Mouse (Mus musculus) CD4-positive, CD25-positive, alpha-beta regulatory T cell, adult 4 months (primary cell): ENCODE measurements around the gene Thrb. TPM values are rescaled to one million over a fixed set of nuclear protein-coding genes. Genes with fewer than 3 reads are reported as not detected.

Experiments used
- ATAC-seq: one replicate; pipeline ENCODE4 v1.8.0; 2017
- polyA plus RNA-seq, 2 experiments: library from polyadenylated mRNA; unstranded; fragments of 100-300 nt; shearing (Covaris generic); gene quantifications; one replicate each; pipeline ENCODE4 v1.2.1; 2017

Gene Thrb
- polyA plus RNA-seq, 2 experiments from 2014 or later = 3.0 to 3.5 TPM

DNA sequence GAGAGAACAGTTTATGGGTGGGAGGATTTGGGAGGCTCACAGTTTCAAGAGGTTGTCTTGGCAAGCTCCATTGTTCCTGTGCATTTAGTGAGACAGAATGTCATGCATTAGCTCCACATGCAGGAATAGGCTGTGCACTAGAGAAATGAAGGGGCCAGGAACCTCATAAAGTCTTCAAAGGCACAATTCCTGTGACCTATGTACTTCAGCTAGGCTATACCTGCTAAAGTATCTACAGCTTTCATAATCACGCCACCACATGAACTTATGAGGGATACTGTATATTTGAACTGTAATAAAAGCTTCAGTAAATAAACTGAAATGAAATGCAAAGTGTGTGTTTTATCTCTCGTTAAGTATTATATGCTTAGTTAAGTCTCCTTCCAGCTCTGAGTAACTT, 59.4 kb downstream of the Thrb start:
- no peak for ATAC-seq

DNA sequence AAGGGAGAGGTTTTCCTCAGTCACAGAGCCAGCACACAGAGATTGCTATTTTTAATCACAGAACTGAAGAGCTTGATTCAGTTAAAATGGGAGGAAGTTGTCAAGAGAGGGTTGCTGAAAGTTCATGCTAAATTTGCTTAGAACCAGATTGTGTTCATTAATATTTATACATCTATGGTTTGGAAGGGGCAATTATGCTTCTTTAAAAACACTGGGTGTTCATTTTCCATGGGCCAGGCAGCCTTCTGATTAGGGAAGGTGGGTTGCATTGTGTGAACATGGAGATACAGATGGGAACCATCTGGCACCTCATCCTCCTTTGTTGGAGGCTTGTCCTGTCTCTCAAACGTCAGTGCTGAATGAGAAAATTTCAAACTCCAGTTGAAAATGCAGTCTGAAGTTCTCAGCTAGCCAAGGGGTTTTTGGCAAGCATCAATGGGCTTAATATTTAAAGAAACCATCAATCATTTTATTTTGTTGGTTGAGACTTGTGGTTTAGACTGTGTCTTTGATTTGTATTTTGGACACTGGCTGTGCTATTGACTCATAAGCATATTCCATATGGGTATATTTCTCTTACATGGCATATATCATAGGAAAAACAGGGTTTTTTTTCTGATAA, 62.9 kb downstream of the Thrb start:
- ATAC-seq = no peak

GRCm38 (mm10) chr14:17724577-17724976, 64.5 kb downstream of the Thrb start:
- ATAC-seq = no peak

GRCm38 (mm10) chr14:17726906-17727305, 66.8 kb downstream of the Thrb start:
- ATAC-seq = no peak

GRCm38 (mm10) chr14:17727878-17728277, 67.8 kb downstream of the Thrb start:
- ATAC-seq = no peak

DNA sequence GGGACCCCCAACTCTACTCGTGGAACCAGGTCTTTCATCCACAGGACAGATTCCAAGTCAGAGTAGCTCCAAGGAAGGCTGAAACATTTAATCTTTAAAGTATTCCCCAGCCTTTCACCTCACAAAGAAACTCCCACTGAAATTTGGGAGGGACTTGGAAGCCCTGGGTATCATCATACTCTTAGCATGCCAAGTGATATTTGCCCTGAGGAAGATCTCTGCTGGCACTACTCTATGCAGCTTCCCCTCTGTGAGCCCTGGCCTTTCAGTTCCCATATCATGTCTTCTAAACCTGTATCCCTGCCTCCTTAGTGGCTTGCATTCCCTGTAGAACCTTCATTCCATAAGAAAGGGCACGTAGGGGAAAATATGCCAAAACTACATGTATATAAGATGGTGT, 68.8 kb downstream of the Thrb start:
- ATAC-seq = no peak

GRCm38 (mm10) chr14:17731020-17731419, 71.0 kb downstream of the Thrb start:
- ATAC-seq = no peak

GRCm38 (mm10) chr14:17733077-17733778, 73.2 kb downstream of the Thrb start:
- no peak for ATAC-seq

GRCm38 (mm10) chr14:17733779-17734137, 73.7 kb downstream of the Thrb start:
- no peak for ATAC-seq

DNA sequence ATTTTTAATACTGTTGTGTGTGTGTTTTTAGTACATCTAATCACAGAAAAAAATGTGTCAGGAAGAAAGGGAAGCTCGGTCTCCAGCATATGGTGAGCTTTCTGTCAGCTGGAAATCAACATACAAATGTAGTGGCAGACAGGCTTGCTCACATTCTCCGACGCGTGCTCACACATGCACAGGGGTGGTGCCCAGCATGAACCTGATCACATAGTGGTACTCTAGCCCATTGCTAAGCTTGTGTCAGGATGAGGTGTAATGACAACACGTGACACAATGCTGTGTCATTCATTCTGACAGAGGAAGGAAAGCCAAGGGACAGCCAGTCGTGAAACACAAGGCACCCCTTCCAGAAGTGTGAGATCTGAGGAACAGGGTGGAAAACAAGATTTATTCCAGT, 75.4 kb downstream of the Thrb start:
- ATAC-seq = no peak

DNA sequence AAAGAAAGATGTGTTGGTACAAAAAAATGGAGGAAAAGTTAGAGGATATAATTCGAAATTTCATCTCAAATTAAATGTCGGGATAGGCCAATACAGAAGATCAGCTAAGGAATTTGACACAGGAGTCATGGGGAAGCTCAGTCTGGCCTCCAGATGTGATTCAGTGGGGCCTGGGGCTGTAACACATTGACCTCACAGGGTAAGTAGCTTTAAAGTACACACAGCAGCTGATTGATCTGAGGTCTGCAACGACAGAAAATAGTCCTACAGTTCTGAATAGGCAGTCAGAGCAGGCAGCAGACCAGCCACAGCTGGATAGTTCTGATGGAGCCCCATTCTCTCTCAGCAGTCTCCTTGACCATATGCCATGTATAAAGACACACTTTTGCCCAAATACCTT, 80.8 kb downstream of the Thrb start:
- ATAC-seq = no peak

- ATAC-seq = no peak
Measured at GRCm38 (mm10) chr14:17742264-17742663, 82.2 kb downstream of the Thrb start.

DNA sequence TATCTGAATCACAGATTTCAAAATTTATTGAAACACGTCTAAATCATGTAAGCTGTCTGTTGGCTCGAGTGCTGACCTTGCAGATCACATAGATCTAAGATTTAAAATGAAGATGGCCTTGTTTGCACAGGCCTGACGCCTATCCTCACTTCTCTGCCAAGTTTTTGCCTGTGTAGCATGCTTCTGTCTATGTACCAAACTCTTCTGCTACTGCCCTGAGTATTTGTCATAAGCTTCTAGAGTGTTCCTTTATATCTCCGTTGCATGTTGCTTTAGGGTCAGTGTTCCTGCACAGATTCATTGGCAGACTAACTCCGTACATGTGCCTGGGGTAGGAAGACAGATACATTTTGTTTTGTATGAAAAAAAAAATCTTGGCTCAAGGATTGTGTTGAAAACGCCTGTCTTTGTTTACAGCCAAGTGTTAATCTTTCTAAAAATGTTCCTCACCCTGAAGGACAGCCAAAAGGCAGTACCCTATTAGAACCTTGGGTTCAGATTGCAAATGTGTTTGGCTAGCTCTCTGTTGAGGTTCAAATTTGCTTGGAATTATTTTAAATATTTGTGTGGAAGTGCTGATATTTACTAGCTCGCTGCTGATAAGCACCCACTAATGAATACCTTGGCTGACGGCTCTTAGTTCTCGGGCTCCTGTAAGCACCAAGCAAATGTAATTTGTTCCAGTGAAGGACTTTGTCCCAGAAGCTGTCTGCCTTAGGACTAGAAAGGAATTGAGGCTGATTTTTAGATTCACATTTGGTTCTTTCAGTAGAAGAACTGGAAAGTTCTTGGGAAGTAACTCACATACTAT, 83.0 kb downstream of the Thrb start:
- no peak for ATAC-seq

- ATAC-seq = no peak
Measured at GRCm38 (mm10) chr14:17743713-17744158, 83.7 kb downstream of the Thrb start.

GRCm38 (mm10) chr14:17747922-17748321, 87.9 kb downstream of the Thrb start:
- ATAC-seq = no peak

DNA sequence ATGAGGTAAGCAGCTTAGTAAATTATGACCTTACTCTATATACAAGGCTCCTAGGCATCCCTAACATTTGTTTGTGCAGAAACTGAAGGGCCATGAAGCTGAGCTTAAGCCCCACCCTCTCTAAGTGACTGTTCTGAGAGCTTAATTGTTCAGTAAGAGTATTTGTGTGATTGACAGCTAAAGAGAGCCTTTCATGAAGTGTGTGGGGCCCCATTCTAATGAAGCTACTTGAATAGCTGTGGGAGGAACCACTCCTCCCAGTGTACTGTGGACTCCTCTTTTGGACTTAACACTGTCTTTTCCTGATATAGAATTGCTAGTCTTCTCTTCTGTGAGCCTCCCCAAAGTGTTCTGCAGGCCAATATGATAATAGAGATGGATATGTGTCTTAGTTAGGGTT, 88.9 kb downstream of the Thrb start:
- ATAC-seq = no peak

DNA sequence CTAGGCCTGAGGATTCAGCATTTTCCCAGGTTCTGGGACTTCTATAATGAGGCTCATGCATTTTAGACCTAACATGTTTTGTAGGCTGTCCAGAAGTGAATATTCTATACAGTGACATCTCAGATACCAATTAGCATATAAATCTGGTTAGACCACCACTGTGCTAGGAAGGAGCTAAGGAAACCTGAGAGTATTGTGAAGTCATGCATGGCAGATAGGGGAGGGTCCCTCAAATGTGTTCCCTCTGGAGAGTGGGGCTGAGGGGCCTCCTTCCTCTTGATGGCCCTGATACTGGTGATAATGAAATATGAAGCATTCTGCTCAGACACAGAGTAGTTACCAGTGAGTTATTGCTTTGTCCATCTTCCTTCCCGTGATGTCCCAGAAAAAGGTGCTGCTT, 91.8 kb downstream of the Thrb start:
- ATAC-seq = no peak

DNA sequence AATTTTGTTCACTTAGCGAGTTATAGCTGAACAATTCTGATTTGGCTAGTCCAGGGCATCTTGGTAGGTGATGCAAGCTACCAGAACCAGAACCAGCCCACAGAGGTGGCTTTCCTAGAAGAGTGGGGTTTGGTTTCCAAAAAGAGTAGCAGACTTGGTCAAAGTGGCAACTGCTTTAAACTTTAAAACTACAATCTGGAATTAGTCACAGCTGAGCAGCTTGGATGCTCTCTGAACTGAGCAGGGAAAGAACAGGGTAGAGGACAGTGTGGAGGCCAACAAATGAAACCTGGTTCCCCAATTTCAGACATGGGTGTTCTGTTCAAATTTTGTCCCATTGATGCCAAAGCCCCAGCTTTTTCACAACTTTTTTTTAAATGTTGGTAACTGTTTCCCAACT, 93.4 kb downstream of the Thrb start:
- no peak for ATAC-seq

DNA sequence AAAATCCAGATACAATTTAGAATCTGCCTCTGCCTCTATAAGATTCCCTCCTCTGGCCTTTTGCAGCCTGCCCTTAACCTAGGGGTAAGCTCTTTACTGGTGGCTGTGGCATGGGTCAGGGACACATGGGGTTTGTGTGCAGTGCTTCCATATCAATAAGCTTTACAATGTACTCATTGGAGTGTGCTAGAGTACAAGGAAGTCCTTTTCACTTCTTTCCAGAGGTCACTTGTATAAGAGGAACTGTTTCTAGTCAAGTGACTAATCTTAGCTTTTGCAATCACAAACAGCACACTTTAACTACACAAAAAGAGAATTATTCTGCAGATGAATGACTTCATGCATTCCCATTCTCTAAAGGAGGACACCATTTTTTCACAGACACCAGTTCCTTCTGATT, 96.7 kb downstream of the Thrb start:
- ATAC-seq = no peak

DNA sequence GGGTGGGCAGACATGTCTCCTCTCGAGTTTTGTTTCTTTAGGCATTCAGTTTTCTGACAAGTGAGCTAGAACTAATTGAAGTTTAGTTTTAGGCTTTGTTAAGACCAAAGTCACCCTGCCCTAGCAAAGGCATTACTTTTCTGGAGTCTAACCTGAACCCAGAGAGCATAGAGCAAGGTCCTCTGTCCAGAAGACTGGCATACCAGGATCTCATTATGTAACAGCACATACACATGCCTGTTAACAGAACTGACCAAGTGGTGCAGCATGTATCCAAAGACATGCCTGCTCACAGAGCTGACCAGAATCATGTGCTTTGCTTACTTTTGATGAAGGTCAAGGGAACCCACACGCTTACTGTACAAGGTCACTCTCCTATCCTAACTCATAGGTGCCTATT, 107.9 kb downstream of the Thrb start:
- no peak for ATAC-seq

- ATAC-seq = no peak
Measured at GRCm38 (mm10) chr14:17774404-17774803, 114.3 kb downstream of the Thrb start.

GRCm38 (mm10) chr14:17781921-17782320, 121.9 kb downstream of the Thrb start:
- no peak for ATAC-seq

GRCm38 (mm10) chr14:17784207-17784806, 124.2 kb downstream of the Thrb start:
- no peak for ATAC-seq
